Mouse (Mus musculus) adrenal gland, adult 10 weeks (tissue): ENCODE results near the gene Smarcd1. TPM values are rescaled to one million over a fixed set of nuclear protein-coding genes. Genes with fewer than 3 reads are reported as not detected.

Experiments
- polyA plus RNA-seq: library from polyadenylated mRNA; stranded (reverse); fragments of 350-450 nt; fragmentation: Illumina TruSeq; extraction: RNeasy Lipid Tissue Mini Kit (QIAGEN cat#74804); gene quantifications from one replicate; pipeline ENCODE4 v1.2.3, GENCODE M21; 2014; ENCODE audit warnings: low read depth, low replicate concordance

Gene Smarcd1
- 10.0 TPM for polyA plus RNA-seq

DNA sequence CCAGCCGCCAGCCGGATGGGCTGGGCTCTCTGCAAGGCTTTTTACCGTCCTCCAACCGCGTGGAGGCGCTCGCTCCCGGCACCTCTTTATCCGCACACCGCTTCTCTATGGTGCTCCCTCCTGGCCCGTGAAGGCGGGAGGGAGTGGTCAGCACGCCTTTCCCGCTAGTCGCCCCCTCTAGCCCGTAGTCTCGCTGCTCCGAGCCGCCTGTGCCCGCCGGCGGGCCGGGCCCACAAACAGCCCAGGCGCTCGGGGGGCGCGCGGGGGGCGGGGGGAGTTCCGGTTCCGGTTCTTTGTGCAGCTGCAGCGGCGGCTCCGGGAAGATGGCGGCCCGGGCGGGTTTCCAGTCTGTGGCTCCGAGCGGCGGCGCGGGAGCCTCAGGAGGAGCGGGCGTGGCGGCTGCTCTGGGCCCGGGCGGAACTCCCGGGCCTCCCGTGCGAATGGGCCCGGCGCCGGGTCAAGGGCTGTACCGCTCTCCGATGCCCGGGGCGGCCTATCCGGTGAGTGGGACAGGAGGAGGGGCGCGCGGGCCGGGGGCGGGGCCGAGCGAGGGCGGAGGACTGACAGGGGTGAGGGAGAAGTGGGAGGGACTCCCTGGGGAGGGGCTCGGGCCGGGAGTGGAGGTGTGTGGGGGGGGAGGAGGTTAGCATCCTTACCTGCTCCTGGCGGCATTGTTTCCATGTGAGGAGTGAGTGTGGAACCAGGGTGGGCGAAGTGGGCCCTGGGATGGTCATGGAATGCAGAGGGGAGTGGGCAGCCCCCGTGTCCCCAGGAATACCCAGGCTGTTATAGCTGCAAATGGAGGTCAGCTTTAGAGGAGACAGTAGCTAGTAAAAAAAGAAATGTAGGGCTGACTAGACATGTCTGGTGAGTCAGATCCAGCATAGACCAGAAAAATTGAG, at the start of gene Smarcd1:
TSS of gene Smarcd1 (plus strand) at position 131 of the 902 bp plus-strand sequence.

DNA sequence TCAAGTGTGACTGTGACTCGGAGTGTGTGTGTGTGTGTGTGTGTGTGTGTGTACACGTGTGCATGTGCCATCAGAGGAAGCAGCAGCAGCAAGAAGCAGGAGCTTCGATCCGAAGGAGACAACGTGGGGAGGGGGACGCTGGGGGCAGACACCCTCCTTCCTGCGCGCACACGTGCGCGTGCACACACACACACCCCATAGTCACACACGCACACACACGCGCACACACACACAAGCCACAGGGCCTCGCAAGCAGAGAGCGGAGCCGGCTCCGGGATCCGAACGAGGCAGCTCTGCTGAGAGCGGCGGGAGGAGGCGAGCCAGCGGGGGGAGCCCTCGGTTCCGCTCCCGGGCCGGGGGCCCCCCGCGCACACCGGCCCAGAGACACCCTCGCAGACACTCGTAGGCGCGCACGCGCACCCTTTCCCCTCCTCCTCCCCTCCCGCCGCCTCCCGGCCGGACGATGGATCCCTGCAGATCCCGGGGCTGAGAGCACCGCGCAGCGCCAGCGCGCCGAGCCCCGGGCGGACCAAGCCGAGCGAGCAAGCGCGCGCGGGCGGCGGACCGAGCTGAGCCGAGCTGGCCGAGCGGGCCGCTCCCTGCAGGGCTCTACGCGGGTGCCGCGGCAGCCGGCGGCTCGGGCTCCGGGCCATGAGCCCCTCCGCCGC, 31.6 kb upstream of the Smarcd1 start, which contains the start of gene Asic1:
TSS of gene Asic1 (plus strand) at position 215 of the 668 bp plus-strand sequence.

DNA sequence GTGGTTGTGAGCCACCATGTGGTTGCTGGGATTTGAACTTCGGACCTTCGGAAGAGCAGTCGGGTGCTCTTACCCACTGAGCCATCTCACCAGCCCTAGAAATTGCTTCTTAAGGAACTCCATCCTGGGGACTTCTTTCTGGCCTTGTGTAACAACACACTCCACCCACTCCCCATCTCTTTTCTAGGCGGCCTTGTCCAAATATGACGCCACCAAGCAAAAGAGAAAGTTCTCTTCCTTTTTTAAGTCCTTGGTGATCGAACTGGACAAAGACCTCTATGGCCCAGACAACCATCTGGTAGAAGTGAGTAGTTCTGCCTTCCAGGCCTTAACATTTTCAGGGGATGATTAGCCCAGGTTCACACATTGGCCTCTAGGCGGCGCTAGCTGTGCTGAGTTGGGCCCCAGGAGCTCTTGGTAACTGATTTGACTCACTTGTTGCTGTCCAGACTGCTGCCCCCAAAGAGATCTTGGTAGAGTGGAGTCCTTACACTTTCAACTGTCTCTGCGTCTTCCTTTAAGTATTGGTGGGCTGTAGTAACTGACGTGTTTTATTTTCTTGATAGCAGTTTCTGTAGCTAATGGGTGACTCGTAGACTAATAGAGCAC, 3.6 kb downstream of the Smarcd1 start, which contains the start of gene Gm17349:
TSS of gene Gm17349 (minus strand) at position 51 of the 609 bp plus-strand sequence.

DNA sequence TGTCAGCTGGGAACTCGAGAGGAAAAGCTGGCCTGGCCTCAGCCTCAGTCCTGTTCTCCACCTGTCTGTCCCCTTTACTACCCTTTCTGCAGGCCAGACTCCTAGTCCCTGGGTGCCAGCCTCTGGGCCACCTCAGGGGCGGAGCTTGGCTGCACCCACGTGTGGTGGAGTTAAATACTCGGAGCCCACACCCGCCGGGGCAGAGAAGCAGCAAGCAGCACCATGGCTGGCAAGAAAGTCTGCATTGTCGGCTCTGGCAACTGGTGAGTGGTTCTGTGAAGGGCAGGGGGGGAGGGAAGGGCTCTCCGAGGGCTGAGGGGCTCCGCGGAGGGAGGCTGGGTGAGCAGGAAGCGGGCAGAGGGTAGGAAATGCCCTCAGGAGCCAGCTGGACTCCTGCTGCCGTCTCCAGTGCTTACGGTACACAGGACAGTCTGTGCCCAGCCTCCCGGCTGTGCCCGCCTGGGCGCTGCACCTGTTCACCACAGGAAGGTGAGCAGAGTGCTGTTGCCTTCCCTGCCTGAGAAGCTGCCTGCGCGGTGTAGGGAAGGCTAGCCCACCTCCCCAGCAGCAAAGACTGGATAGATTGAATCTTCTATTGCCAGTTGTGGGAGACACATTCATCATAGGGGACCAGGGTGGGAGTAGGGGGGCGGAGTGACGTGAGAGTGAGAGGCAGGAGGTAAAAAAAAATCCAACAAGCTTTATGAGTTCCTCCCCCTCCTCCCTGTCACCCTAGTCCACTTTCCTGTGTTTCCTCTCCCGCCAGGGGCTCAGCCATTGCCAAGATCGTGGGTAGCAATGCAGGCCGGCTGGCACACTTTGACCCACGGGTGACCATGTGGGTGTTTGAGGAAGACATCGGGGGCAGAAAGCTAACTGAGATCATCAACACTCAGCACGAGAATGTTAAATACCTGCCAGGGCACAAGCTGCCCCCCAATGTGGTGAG, 15.7 kb downstream of the Smarcd1 start, which contains the start of gene Gpd1:
TSS of gene Gpd1 (plus strand) at position 130 of the 949 bp plus-strand sequence.

DNA sequence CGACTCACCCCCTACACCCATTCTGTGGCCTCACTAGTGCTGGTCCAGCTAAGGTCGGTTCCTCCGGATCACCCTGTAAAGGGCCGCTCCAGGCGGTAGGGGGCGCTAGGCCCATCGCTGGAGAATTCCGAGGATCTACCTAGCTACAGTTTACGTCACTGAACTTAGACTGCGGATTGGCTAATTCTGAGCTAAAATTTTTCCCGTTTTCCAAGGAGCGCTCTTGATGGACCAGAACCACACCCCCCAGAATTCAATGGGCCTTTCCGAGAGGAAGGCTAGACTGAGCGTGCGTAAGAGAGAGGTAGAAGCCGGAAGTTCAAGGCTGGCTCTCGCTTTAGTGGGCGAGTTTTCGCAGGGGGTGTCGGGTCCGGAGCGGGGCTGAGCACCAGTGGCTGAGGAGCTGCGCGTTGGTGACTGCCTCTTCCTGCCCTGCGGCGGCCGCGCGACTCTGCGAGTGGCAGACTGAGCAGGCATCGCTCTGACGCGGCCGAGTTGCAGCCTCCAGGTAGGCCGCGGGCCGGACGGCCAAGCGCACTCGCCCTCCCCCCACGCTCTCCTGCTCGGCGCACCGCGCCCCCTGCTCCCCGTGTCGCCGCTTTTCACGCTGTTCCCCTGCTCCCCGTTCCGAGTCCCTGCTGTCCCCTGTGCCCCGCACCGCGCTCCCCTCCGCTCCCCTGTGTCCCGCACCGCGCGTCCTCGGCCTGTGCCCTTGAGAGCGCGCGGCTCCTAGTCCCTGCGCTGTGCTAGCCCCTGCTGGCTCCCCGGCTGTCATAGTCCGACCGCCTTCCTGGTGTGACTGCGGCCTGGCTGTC, 23.6 kb downstream of the Smarcd1 start, which contains the start of gene Cox14:
TSS of gene Cox14 (plus strand) at position 278 of the 815 bp plus-strand sequence.

Other genes with a start within 250 kb of the Smarcd1 start
- 0.52 TPM for gene Nckap5l, start 244.4 kb upstream of the Smarcd1 start, polyA plus RNA-seq
- 0.99 TPM for gene Bcdin3d, start 227.4 kb upstream of the Smarcd1 start, polyA plus RNA-seq
- gene Faim2, start 174.0 kb upstream of the Smarcd1 start, polyA plus RNA-seq, result 2.4 TPM
- gene Aqp2, start 123.1 kb upstream of the Smarcd1 start, polyA plus RNA-seq, result not detected
- not detected for gene Aqp5, start 111.3 kb upstream of the Smarcd1 start, polyA plus RNA-seq
- not detected for gene Aqp6, start 100.7 kb upstream of the Smarcd1 start, polyA plus RNA-seq
- gene Racgap1, start 50.5 kb upstream of the Smarcd1 start, polyA plus RNA-seq, result 6.4 TPM
- 0.29 TPM for gene Asic1, start 31.8 kb upstream of the Smarcd1 start, polyA plus RNA-seq
- not detected for gene Gm17349, start 3.4 kb downstream of the Smarcd1 start, polyA plus RNA-seq
- 18.1 TPM for gene Gpd1, start 15.4 kb downstream of the Smarcd1 start, polyA plus RNA-seq
- gene Cox14, start 23.5 kb downstream of the Smarcd1 start, polyA plus RNA-seq, result 50.7 TPM
- 77.7 TPM for gene Cers5, start 70.8 kb downstream of the Smarcd1 start, polyA plus RNA-seq
- gene Lima1, start 173.3 kb downstream of the Smarcd1 start, polyA plus RNA-seq, result 33.5 TPM